Mouse (Mus musculus) hindlimb bud, embryonic 11.5 days (tissue): ENCODE measurements at regions not wholly inside any gene's neighbourhood (a gene's known extent, or its start where the extent isn't known, plus 50 kb on each side); places are given as distances from the start of the nearest gene placed in this dataset.

Experiments used
- DNase-seq: peaks from one replicate; pipeline ENCODE4 v3.0.0-alpha.2; 2012; ENCODE audit warnings: low read depth, low spot score; ENCODE audit errors: extremely low spot score

DNA sequence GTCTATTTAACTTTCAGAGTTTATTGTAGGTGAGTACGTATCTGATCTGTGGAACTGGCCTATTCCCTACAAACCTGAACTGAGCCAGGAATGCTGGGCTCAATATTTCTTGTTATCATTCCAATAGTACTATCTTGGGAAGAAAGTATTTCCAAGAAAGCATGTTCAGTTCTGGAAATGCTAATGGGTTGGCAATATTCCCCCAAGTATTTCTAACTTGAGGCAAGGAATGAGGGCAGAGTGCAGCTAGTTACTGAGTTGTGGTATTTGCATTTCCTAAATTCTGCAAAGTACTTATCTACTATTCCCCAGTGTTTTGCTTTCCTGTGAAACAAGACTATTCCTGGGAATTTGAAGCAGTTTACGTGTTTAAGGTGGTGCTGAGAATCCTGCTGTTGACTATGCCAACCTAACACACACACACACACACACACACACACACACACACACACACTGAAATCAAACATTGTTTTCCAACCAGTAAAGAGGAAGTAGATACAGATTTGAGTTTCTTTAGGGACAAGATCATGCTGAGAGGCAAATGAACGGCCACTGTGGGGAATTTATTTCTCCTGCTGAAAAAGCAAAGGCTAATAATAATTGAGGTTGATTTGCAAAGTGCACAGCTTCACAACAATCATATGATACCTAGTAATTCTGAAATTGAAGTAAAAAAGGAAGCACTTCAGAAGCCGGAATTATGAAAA lies 1248.4 kb upstream of the Zeb2 start:
- DNase-seq = no peak

DNA sequence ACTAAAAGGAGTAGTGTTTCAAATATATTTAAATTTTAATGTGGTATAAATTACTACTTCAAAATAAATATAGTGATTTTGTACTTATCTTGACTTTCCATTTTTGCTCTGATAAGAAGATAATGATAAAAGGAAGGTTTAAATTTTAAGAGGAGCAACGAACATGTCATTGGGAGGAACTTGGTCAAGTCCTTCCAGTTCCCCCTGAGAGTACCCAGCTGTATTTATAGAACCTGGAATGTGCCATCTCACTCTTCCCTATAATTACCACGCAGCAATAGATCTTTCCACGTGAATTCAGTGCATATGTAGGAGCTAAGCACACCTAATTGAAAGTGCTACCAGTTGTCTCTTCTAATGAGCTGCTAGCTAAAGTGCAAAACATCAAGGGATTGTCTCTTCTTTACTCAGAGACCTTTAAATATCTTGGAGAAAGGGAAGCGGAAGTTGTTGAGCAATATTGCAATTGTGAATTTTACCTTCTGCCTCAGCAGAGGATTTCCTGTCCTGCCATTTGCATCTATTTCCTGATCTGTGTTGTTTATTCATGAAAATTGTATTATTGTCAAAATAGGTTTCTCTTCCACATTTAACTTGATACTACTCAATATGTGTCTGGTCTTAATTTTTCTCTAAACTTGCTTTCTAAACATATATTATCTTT lies 1243.0 kb upstream of the Zeb2 start:
- no peak for DNase-seq

DNA sequence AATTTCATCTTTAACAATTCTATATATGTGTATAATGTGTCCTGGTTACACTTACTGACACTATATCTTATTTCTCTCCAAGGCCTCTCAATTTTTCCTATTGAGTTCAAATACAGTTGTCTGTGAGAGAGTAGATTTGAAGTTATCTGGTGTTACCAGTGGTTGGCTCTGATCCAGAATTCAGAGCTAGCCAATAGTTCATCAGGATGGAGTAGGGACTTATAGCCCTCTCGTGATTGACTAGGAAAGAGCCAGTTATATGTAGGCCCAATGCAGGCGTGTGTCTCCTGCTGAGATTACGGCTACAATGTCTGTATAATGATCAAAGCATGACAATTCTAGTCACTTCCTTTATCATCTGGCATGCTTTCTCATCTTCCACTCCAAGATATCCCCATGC lies 1241.0 kb upstream of the Zeb2 start:
- no peak for DNase-seq

DNA sequence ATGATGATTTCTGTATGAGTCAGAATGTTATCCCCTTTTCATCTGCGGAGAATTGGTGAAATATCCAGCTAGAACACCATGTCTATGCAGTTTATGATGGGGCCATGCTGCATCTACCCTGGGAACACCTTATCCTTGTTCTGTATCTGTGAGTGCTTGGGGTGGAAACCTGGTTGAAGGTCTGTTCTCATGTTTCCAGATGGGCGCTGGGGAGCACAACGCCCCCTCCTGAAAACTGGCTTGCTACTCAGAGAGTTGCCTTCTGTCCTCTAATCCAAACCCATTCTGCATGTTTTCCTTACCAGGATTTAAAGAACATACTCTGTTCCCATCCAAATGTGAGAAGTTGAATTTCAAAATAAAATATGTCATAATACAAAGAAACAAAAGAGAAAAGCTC lies 1239.5 kb upstream of the Zeb2 start:
- no peak for DNase-seq

DNA sequence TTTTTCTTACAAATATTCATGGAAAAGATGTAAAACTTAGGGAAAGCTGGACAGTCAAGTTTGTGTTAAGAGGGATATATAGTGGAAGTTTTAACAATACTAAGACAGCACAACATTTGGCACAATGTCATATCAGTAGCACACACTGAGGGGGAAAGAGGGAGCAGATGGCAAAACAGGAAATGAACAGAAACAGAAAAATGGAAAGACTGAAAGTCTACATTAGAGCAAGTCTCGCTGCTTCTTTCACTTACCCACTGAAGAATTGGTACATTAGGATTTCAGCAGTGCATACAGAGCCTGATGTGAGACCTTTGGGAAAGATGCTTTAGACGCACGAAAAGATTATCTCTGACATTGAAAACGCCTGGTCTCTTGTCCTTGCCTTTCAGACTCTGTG lies 1223.5 kb upstream of the Zeb2 start:
- DNase-seq = no peak

DNA sequence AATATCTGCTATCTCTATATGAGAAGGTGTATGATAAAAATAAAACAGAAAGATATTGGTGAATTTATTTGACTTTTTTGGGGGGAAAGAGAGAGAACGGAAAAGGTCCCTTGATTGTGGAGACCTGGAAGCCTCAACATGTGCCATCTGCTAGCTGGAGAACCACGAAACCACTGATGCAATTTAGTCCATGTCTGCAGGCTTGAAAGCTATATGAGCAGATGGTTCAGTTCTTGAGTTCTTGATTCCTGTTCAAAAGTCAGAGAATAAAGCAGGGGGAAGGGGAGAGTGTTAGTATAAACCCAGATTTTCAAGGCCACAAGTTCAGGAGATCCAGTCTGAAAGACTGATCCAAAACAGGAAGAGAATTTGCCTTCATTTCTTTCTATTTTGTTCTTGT lies 1199.5 kb upstream of the Zeb2 start:
- no peak for DNase-seq

DNA sequence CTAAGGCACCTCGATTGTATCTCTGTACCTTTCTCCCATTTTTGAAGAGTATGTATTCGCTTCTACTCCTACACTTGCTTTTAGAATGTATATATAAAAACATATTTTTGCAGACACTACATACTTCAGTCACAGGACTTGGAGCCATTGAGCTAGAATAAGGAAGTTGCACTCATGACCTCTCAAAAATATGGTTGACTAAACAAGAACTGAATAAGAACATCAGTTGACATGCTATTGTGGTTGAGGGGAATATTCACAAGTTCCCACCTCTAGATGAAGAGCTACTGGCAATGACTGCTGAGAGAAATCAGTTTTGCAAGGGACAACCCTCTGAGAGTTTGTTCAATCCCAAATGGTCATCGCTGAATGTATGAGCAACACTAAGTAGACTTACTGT lies 1198.0 kb upstream of the Zeb2 start:
- no peak for DNase-seq

DNA sequence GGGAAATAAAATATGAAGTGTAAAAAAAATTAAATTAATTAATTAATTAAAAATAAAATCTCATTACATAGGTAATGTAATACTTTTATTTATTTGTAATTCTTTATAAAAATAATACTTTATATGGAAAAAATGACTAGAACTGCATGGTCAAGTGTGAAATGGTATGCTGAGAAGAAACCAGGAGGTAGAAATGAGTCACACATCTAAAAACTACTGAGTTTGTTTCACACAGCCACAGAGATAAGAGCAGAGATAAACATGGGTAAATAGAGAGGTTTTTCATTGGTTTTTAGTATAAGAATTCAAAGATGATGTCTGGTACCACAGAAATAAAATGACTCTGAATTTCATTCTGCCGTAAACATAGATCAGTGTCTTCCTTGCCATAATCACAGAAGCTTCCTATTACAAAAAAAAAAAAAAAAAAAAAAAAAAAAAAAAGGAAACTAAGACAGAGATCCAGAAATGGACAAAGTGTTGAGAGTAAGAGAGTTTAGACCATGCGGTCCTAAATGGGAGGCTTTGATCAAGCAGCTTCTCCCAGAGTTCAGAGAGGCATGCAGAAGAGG lies 1190.5 kb upstream of the Zeb2 start:
- DNase-seq = no peak

DNA sequence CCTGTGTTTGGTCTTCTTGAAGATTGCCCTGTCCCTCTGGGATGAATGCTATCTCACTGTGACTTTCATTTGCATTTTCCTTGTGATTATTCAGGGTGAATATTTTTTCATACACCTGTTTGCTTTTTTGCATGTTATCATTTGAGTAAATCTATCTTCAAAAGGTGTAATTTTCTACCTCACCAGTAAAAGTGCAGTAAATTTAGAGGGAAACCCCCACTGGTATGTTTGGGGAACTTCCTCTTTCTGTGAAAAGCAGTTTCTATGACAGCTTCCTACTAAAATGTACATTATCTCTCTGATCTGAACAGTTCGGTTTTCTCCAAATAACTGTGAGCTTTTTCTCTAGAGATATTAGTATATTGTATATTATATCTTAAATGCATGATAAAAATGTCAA lies 1185.4 kb upstream of the Zeb2 start:
- no peak for DNase-seq

DNA sequence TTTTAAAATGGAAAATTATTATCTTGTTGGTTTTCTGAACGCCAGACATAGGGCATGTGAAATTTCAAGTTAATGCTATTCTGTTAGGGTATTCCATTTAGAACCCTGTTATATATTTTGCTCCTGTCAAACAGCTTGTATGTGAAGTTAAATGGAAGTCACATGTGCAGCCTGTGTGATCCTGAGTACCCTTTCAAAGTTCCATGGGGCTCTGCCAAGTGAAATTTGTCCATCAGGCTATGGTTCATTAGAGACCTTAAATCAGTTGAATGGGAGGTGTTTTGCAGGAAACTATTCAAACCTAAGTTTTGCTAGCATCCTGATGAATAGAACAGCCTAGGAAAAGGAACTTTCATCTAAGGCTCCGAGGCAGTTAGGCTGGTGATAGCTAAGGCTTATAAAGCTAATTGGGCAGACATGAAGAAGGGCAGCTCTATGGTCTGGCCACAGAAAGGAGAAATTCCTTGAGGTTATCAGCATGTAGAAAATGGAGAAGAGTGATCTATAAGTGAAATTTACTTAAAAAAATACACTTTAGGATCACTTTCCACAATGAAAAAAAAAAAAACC lies 1180.2 kb upstream of the Zeb2 start:
- no peak for DNase-seq

DNA sequence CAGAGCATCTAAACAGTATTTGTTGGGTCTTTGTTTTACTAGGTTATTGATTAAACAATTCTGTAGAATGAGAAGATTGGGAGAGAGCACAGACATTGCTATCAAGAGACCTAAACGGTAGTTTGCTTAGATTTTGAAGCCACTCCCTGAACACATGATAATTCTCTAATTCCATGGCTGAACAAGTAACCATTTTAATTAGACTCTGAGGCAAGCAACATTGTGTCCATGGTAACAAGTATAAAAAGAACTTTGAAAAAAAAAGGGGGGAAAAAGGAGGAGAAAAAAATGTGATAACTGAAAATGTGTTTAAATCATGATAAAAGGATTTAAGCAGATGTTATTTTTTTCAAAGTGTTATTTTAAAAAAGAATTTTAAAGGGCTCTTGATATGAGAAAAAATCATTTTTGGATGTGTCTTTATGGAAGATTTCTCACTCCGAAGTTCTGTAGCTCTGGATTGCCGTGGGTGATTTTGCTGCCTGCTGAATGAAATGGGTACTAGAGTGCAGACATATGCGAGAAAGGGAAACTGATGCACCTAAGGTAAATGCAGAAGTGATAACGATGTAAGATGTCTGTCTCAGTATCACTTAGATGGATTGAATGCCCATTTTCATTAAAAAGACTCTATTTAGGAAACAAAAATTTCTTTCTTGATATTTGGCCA lies 1166.9 kb upstream of the Zeb2 start:
- no peak for DNase-seq

DNA sequence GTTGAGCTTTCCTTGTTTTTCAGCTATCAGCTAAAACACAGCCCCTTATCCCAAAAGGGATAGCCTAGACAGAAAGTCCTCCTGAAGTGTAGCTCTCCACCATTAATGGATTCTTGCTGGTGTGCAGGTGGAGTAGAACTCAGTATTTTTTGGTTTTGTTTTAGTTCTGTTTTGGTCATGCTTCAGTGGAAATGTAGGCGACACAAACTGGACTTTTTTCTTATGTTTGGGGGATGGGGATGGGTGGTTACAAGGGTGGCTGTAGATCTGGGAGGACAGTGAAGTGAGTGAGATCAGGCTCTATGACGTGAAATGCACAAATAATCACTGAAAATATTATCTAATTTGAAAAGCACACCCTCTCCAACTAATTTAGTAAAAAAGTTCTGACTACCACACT lies 1163.6 kb upstream of the Zeb2 start:
- no peak for DNase-seq

DNA sequence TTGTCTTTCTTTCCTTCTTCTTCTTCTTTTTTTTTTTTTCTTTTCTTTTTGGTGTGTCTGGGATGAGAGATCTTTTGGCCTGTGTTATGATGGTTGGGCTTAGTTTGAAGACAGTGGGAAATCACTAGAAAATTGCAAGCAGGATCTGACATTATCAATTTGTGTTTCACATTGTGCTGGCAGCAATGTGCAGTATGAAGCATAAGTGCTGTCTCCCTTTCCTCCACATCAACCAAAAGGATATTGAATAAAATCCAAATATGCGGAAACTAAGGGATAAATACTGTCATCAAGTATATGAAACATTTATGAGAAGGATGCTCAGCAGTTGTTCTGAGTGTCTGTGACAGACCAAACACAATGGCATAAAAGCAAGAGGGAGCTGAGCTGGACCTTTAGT lies 1144.4 kb upstream of the Zeb2 start:
- DNase-seq = no peak

DNA sequence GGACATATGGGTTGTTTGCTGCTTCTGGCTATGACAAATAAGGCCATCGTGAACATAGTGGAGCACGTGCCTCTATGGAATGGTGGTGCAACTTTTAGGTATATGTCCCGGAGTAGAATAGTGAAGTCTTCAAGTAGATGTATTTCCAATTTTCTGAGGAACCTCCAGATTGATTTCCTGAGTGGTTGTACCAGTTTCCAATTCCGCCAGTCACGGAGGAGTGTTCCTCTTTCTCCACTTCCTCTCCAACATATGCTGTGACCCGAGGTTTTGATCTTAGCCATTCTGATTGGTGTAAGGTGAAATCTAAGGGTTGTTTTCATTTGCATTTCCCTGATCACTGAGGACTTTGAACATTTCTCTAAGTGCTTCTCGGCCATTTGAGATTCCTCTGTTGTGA lies 1134.4 kb upstream of the Zeb2 start:
- DNase-seq = no peak

DNA sequence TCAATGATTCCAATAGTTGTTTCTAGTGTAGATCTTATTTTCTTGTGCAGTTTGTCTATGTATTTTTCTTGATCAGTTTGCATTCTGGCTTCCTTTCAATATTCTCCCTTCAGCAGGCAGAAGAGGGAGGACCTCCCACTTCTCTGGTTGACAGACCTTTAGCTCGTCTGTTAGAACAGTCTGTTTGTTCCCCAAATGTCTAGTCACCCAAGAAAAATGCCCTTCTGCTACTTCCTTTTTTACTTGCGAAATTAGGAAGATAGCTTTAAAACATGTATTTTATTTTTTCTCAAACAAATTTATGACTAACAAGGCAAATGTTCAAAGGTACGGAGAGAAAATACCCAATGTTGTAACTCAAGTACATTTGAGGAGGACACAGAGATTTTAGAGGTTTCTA lies 1128.5 kb upstream of the Zeb2 start:
- no peak for DNase-seq

DNA sequence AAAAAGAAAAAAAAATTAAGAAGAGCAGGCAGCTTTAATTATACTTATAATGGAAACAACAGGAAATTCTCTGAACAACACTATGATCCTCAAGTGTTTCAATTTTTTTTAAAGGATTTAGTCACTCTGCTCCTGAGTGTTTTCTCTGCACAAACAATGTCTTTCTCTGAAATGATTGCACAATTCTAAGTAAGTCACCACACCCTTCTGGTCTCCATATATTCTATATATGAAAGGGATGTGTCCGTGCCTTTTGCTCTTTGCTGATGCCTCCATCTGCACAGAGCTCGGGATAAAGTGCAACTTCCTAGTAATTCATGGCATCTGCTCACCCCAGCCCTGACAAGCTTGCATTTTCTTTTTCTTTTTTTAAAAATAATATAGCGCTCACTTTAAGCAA lies 1127.5 kb upstream of the Zeb2 start:
- no peak for DNase-seq

DNA sequence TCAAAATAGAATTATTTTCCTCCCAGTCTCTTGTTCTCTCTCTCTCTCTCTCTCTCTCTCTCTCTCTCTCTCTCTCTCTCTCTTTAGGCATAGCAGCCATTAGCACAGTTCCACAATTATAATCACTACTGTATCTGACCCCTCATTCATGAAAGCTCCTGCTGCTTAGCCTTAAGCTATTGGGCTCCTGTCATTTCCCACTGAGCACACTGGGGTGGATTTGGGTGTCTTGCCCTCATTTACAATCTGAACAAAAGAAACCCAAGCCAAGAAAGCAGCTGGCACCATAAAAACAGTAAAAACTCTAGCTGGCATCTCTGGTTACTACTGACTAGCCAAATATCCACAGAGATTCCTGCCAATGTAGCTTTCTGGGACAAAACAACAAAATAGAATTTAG lies 1125.6 kb upstream of the Zeb2 start:
- no peak for DNase-seq

DNA sequence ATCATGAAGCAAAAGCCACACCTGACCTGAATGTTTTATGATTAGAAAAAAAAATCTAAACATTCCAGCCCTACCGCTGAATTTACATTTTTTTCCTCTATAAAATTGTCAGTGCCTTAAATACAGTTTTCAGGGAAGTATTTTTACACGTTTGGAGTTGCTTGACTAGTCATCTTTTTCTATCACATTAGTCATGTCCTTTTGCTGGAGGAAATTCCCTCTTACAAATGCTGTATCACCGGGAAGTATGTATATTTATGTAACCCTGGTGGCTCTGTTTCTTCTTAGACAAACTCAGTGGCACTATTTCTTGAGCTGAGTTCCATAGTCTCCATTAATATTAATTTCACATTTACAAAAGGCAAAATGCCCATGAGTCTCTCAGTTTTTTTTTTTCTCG lies 1122.7 kb upstream of the Zeb2 start:
- no peak for DNase-seq

DNA sequence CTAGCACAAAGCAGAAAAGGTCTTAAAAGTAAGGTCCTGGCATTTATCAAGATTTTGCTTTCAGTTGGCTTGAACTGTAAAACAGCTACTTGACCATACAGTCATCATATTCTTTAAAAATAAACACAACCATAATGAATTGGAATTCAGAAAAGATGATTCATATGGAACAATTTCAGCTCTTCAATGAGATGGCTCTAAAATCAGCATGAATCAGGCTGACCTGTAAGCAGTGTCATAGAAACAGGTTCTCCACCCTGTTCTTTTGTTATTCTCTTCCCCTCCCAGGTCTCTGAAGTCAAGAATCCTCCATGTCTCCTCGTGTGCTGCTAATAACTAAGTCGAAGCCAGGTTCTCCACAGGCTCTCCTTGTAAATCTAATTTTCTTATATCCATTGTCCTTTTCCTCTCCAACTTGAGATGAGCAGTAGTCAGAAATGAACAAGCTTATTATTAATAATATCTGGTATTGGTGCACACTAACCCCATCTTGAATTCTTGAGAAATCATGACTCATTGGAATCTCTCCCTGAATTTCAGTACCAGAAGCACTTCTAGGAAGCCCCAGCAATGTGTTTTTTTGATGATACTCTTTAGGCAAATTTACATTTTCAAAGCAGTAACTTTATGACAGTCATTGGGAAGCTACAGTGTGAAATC lies 1113.7 kb upstream of the Zeb2 start:
- DNase-seq = no peak

DNA sequence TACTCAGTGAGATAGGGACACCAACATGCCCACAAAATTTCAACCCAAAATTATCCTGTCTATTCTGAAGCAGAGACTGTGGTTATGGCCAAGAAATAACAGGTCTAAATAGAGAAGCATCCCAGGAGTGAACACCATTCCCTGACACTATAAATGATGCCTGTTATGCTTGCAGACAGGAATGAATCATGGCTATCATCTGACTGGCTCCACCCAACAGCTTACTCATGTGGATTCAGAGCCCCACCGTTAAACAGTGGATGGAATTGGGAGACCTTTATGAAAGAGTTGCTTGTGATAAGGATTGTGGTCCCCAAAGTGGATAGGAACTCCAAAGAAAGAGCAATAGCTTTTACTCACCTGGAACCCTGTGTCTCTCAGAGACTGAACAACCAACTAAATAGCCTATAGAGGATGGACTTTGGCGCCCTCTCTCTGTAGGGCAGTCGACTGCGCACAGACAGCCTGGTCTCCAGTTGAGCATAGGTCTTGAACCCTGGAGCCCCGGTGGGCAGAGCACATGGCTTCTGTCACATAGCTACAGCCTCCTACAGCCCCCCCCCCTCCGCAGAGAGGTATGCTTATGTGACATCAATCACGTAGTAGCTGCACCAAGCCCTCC lies 1101.3 kb upstream of the Zeb2 start:
- DNase-seq = no peak

DNA sequence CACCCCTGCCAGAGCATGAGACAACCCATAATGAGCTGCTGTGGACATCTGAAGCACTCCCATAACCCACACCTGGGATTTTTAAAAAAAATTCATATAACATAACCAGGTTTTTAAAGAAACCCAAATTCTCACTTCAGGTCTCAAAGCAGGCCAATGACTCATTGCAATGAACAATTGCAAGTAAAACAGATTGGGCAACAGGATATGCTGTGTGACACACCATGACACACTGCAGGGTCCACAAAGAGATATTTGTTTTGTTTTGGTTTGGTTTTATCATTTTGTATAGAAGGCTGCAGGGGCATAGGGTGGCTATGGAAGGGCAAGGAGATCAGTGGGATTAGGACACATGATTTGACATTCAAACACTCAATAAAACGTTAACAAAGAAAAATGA lies 1082.1 kb upstream of the Zeb2 start:
- DNase-seq = no peak
